Mouse (Mus musculus) right cerebral cortex, postnatal 14 days (tissue): Measurements from ENCODE around the gene C1qb.

Source experiments
- DNase-seq: peaks from one replicate; pipeline ENCODE4 v3.0.0; 2022

Gene C1qb

DNA sequence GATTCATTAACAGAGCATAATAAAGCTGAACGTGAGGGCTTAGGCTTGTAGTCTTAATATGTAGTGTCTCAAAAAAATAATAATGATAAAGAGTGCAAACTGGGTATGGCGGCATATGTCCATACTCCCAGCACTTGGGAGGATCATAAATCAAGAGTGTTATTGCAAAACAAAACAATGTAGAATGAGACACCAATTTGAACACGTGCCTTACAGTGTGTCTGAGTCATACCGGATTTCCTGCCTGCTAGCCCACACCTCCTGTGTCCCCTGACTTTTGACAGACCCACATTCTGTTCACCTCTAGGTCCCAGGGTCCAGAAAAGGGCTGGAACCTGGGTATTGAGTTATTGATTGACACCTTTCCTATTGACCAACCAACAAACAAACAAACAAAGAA, 44.0 kb downstream of the C1qb start:
- no peak for DNase-seq

DNA sequence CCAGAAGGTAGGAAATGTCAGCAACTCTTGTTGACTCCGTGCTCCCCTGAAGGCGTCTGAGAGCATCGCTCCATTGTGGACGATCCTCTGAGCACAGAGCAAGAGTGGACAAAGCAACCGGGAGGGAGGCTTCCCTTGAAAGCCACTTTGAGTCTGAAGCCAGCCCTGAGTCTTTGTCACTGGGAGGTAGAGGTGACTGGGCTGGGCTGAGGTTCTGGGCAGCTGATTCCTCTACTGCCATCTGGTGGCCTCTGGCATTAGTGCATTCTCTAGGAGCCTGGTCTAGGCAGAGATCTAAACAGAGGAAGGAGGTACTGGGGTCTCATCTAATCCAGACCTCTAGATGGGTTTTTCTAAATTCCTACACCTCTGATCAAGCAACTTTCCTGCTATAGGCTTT, 44.9 kb downstream of the C1qb start:
- peak; percentile 81 for DNase-seq

GRCm38 (mm10) chr4:136838462-136838861, 47.5 kb downstream of the C1qb start:
- no peak for DNase-seq

DNA sequence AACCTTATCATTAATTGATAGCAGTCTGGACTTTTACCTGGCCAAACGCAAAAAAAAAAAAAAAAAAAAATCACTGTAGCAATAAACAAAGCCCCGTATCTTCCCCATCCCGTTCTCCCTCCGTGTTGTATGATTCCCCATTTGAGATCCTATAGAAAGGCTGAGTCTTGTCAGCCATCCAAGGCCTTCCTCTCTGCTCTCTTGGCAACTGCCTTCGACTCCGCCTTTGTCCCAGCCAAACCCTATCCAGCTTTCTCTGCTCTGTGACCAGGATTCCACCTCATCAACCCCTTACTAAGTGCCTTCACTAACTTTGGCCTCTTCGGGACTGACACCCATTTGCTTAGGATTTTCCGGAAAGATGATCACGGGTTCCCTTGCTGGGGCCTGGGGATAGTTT, 48.0 kb downstream of the C1qb start:
- DNase-seq, result no peak

DNA sequence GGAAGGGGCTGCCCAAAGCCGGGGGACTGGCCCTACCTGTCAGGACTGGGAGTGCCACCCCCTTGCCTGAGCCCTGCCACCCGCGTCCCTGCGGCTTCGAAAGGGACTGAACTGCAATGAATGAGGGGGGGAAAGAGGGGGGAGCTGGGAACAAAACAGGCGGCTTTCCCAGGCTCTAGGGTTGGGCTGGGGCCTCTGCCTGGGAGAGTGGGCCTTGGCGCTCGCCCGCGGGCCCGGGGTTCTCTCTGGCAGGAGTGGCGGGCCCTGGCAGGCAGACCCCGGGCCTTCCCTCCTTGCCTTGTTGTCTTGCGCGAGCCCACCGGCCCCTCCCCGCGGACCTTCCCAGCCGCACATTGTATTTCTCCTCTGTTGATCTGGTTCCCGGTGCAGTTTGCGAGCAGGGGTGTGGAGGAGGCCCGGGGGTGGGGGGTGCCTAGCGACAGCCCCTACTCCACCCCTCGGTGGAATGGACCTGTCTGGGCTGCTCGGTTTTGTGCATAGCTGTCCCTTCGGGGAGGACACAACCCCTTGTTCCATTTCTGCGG, 49.5 kb downstream of the C1qb start:
- DNase-seq, result no peak

DNA sequence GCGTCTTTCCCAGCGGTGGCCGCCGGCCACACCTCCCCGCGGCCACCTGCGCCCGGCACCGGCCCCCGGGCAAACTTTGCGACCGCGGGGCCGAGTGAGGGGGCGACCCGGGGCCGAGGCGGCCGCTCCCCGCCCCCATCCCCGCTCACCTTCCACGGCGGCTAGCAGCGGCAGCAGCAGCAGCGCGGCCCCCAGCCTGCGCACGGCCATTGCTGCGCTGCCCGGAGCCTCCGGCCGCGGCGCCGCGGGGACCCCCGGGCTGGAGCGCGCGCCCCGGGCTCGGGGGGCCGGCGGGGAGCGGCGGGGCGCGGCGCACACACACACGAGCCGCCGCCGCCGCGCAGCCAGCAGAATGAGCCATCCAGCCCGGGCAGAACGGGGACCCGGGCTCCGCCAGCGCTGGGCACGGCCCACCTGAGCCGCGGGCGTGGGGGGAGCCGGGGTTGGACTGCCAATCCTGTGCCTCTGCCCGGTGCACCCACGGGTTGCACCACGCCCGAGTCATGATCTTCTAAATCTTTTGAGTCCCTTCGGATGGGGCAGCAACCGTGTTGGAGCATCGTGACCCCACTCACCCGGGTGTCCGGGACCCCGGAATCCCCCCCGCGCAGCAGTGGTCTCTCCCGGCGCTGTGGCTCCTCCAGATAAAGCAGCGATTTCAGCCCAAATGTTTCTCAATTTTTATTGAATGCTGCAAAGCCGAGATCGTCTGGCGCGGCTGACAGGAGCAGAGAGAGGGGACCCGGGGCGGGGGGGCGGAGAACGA, 50.2 kb downstream of the C1qb start, which contains the start of gene Ephb2:
Gene Ephb2, minus strand, starts transcription at position 368 of the 766 bp plus-strand sequence.
- peak; percentile 73 for DNase-seq

GRCm38 (mm10) chr4:136834815-136835620, 51.0 kb downstream of the C1qb start:
- peak; percentile 57 for DNase-seq

- no peak for DNase-seq
Measured at GRCm38 (mm10) chr4:136834439-136834814, 51.6 kb downstream of the C1qb start.

DNA sequence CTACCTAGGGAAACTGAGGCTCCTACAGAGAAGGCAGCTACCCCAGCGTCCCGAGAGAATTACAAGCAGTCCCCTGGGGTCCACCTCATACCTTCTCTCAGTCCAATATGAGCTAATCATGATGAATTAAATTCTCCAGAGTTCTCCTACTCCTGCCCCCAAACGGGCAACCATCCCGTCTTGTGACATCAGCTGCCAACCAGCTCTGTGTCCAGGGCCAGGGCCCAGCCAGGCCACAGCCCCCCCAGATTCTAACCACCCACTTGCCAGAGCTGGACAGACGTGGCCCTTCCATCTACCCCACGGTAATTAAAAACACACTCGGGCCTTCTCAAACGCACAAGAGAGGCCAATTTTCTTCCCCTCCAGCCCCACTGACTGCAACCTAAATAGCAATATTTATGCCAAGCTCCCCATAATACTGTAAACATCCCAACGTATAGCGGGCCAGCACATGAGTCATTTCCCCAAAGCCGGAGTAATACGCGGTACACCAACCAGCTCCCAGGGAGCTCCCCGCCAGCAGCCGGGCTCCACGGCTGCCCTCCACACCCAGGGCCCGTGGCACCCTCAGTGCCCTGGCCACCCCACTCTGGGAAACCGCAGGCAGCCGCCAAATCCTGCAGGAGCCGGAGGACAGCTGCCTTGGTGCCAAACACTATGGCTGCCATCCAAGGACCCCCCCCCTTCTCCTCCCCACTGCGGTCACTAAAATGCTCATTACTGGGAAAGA, 52.2 kb downstream of the C1qb start:
- DNase-seq, result no peak

GRCm38 (mm10) chr4:136832559-136833232, 53.3 kb downstream of the C1qb start:
- no peak for DNase-seq

- DNase-seq, result no peak
Measured at GRCm38 (mm10) chr4:136830272-136830823, 55.6 kb downstream of the C1qb start.
